Mouse (Mus musculus) MEL (cell line): ENCODE results near the gene H2-Q10.
"Not testable (repeated sequence)": the region's sequence is repeated elsewhere in the genome, so short reads cannot be mapped to it uniquely, and the experiment has no call there.

Experiments used
- CHD1 ChIP-seq: IDR thresholded peaks from 2 replicates; pipeline ENCODE4 v1.6.1; 2012; ENCODE audit warnings: low read depth, mild to moderate bottlenecking, inconsistent platforms, low read length, improper control_type of control experiment
- CTCF ChIP-seq, 3 experiments: IDR thresholded peaks in 2 of 3; conservative IDR thresholded peaks in 1 of 3; 2 replicates each; pipeline ENCODE4 v1.5.1; 2011 to 2012; ENCODE audit warnings: low read length in 3 of 3, low read depth in 2 of 3, mild to moderate bottlenecking in 2 of 3, improper control_type of control experiment in 1 of 3, inconsistent platforms in 1 of 3, mixed read lengths in 1 of 3, moderate library complexity in 1 of 3; ENCODE audit not compliant: control insufficient read depth in 1 of 3, insufficient read depth in 1 of 3, poor library complexity in 1 of 3, severe bottlenecking in 1 of 3
- EP300 ChIP-seq, 2 experiments: IDR thresholded peaks; 2 replicates each; pipeline ENCODE4 v1.6.1; 2011; ENCODE audit warnings: improper control_type of control experiment in 2 of 2, low read length in 2 of 2, low read depth in 1 of 2, mild to moderate bottlenecking in 1 of 2
- GATA1 ChIP-seq: IDR thresholded peaks from 2 replicates; pipeline ENCODE4 v1.6.1; 2011; ENCODE audit warnings: low read depth, low read length, improper control_type of control experiment
- NRF1 ChIP-seq: IDR thresholded peaks from 2 replicates; pipeline ENCODE4 v1.6.1; 2014; ENCODE audit warnings: low read depth, mild to moderate bottlenecking, inconsistent platforms, low read length, improper control_type of control experiment, moderate library complexity; ENCODE audit not compliant: poor library complexity, insufficient read depth, severe bottlenecking
- POLR2A ChIP-seq, 2 experiments: IDR thresholded peaks; 2 replicates each; pipeline ENCODE4 v1.6.1; 2011 to 2012; ENCODE audit warnings: low read length in 2 of 2, mild to moderate bottlenecking in 2 of 2, control low read depth in 1 of 2, improper control_type of control experiment in 1 of 2, low read depth in 1 of 2, moderate library complexity in 1 of 2; ENCODE audit not compliant: control insufficient read depth in 1 of 2, insufficient read depth in 1 of 2, poor library complexity in 1 of 2
- POLR2AphosphoS2 ChIP-seq: IDR thresholded peaks from 2 replicates; pipeline ENCODE4 v1.6.1; 2011; ENCODE audit warnings: low read length, improper control_type of control experiment
- TBP ChIP-seq: IDR thresholded peaks from 2 replicates; pipeline ENCODE4 v1.8.0; 2011; ENCODE audit warnings: low read depth, low read length, improper control_type of control experiment

- TF ChIP-seq GATA1; NRF1; EP300 (IDR thresholded peaks at IDR 0.05; ENCODE audit: low read depth in 1 of 2, low read length in 2 of 2); TBP; CTCF (IDR thresholded peaks at IDR 0.05 in 2 of 3, conservative IDR thresholded peaks at IDR 0.05 in 1 of 3; ENCODE audit: control insufficient read depth in 1 of 3, insufficient read depth in 1 of 3, low read depth in 2 of 3, low read length in 3 of 3, poor library complexity in 1 of 3, severe bottlenecking in 1 of 3); CHD1; POLR2A (IDR thresholded peaks at IDR 0.05; ENCODE audit: control insufficient read depth in 1 of 2, insufficient read depth in 1 of 2, low read depth in 1 of 2, low read length in 2 of 2, poor library complexity in 1 of 2); POLR2AphosphoS2: not testable (repeated sequence)
Measured at GRCm38 (mm10) chr17:35424624-35425416, 45.1 kb upstream of the H2-Q10 start, which contains the start of gene H2-Q6.
